Mouse (Mus musculus) mature B cell (primary cell): ENCODE data around the gene Myct1.

Experiments
- in situ Hi-C: fragments of 300-500 bp; cut with MboI; formaldehyde crosslinking; loops from 2 replicates; pipeline ENCODE4 v1.14.3; 2019

Gene Myct1

DNA sequence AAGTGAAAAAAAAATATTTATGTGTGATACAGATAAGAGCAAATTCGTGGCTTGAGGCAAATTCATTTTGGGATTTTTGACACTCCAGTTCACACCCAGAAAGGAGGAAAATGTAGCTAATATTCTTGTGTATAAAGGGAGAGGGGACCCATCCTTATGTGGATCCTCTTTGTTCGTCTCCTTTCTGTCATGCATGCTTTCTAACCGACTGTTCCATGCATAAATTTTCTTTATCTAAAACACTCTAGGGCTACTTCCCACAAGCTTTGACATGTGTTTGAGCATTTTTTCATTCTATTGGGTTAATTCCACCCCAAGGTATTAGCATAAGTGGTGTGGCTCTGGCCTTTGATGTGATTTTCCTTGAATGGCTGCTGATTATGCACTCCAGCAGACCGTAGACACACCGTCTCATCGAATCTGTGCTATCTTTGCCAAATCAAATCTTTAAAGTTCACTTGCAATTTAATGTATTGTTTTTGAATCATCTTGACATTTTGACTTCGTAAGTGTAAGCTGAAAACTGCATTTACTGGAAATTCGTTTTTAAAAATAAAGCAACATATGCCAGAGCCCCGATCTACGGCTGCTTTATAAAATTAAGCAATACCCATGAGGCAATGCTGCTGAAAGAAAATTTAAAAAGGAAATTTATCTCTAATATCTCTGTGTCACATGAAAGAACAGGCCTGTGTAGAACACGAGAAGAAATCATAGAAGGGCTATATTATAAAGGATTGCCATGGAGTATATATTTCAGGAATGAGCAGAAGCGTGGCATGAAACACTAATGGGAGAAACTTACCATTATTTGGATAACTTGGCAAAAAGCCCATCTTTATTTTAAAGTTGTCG is 21.8 kb downstream of the Myct1 start:
- in situ Hi-C loops, result loop anchor here (25.0 kb wide), 1 partner anchor 222 kb away; no protein-coding TSS in a partner anchor

DNA sequence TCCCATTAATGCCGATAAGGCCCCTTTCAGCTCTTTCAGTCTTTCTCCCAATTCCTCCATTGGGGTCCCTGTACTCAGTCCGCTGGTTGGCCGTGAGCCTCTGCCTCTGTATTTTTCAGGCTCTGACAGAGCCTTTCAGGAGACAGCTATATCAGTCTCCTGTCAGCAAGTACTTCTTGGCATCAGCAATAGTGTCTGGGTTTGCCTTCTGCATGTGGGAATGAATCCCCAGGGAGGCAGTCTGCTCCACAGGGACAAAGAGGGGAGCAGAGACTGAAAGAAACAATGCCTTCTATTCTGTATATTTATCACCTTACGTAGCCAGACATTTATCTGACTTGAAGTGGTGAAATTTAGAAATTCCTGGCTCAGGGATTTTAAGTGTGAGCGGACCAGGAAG is 32.7 kb downstream of the Myct1 start:
- in situ Hi-C loops, result no loop called here

DNA sequence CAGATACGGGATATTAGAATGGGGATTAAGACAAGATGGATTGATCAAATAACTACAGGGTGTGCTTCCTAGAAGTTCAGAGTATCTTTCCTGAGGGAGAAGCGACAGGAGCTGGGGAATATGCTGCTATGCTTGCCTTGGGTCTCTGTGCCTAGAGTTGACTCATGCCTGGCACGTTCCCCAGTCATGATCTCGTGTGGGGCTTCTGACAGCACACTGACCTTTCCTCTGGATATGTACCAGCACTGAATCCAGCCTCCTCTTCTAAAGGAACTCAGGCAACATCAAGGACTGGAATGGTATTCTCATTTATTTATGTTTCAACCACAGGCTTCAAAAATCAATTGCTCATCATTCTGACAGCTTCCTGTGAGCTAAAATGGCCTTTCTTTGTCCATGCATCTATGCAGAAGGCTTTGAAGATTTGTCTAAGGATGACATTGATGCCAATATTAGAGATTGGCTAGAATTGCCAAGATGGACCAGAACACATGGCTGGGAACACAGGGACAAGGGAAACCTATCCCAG is 40.2 kb downstream of the Myct1 start:
- in situ Hi-C loops, result no loop called here

DNA sequence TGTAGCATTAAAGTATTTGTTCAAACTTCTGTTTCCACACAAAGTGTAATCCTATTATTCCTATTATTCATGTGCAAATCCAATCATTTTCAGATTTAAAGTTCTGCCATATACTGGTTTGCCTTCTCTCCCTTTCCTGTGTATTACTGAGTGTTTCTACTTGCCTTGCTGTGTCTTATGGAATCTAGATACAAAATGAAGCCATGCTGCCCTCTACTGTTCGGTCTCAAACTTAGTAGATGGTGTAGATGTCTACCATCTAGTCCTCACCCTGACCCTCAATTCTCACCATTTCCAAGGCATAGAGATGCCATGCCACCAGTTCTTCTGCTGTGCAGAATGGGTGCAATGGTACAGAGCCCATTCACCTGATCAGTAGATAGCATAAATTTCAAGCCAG is 40.8 kb downstream of the Myct1 start:
- in situ Hi-C loops, result no loop called here

DNA sequence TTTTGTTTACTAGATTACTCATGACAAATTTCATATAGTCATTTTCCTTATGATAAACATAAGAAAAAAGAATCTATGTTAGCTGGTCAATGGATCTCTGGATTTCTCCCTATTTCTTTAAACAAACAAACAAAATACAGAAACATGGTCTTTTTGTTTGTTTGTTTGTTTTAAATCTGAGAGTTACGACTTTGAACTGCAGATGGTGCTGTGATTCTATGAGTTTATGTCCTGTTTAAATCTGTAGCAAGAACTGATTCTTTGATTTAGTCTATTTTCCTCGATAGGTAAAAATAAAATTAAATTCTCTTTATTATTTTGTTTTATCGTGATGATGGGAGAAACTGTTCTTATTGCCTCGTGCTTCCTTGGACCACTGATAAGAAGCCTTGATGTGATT is 43.7 kb downstream of the Myct1 start:
- in situ Hi-C loops, result no loop called here

DNA sequence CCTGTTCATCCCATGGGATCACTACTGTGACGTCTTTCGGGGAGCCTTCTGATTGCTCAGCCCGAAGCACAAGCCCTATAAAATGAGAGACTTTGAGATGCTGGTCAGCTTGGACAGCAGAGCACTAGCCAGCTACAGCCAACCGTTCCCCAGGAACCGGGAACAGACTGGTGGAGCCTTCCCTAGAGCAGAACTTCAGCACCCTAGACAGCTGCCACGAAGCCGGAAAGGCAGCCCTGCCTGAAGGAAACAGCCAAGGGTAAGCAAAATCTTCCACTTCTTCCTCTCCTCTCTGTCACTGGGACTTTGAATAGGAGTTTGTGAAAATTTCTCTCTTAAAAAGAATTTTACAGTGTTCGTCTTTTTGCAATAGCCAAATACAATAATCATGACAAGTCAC is 45.5 kb downstream of the Myct1 start, which contains the start of gene Vip:
Gene Vip (plus strand): TSS at position 107 of the 400 bp plus-strand sequence.
- in situ Hi-C loops, result no loop called here
